In genomic region chr1:178491733-178492132, GRCm38 (mm10) we compare ENCODE assay signal across 13 mouse cellular contexts.
"Had no signal": no experiment of that assay in that cellular context is flagged by ENCODE, and none has a peak within 500 bp of the region (broad histone marks: within the 10 kb centered on the region; RNA-seq: fewer than 3 reads in every experiment).

No protein-coding gene starts in this region.

- ATAC-seq: midbrain, embryonic 16.5 days had no signal

- H3K27me3 ChIP-seq: limb, embryonic 15.5 days; lung, embryonic 15.5 days; midbrain, embryonic 12.5 days had no signal

- H3K4me2 ChIP-seq: limb, embryonic 15.5 days; lung, embryonic 15.5 days; midbrain, embryonic 12.5 days had no signal

- H3K27ac ChIP-seq: left cerebral cortex, adult 2 months; limb, embryonic 15.5 days; liver, embryonic 14.5 days; lung, embryonic 15.5 days; midbrain, embryonic 12.5 days had no signal

- H3K4me3 ChIP-seq: left cerebral cortex, adult 2 months; limb, embryonic 15.5 days; lung, embryonic 15.5 days; midbrain, embryonic 12.5 days had no signal

- H3K4me1 ChIP-seq: limb, embryonic 15.5 days had no signal

- DNase-seq: kidney, adult 8-10 months; kidney, postnatal 25 days; lung, postnatal 14 days; right cerebral cortex, adult 18-20 months; right cerebral cortex, postnatal 25 days; thymus, adult 2 months; thymus, postnatal 25 days had no signal

- H3K9me3 ChIP-seq: limb, embryonic 15.5 days; lung, embryonic 15.5 days; midbrain, embryonic 12.5 days had no signal

- H3K9ac ChIP-seq: limb, embryonic 15.5 days; liver, embryonic 14.5 days; lung, embryonic 15.5 days; midbrain, embryonic 12.5 days had no signal

- H3K36me3 ChIP-seq: limb, embryonic 15.5 days; lung, embryonic 15.5 days; midbrain, embryonic 12.5 days had no signal
